Mouse (Mus musculus) layer of hippocampus, postnatal 25 days (tissue): Measurements from ENCODE around the gene Sgcb. TPM values are rescaled to one million over a fixed set of nuclear protein-coding genes. Genes with fewer than 3 reads are reported as not detected.
"Not testable (repeated sequence)": the region's sequence is repeated elsewhere in the genome, so short reads cannot be mapped to it uniquely, and the experiment has no call there.

Source experiments
- DNase-seq, 2 experiments: peaks; one replicate each; pipeline ENCODE4 v3.0.0; 2022; ENCODE audit warnings: mixed read lengths in 2 of 2, low spot score in 1 of 2; ENCODE audit errors: extremely low spot score in 1 of 2
- total RNA-seq, 2 experiments: library from RNA; stranded (reverse); gene quantifications; 2 replicates each; pipeline ENCODE4 v1.2.3; 2021

Sgcb gene
- total RNA-seq, 2 experiments from 2014 or later: 50.6 to 52.1 TPM

- DNase-seq: peak in 1 of 2 experiments; percentile 22
Observed at GRCm38 (mm10) chr5:73585212-73586115, 62.1 kb downstream of the Sgcb start.

- DNase-seq: not testable (repeated sequence)
Observed at GRCm38 (mm10) chr5:73584011-73584410, 63.6 kb downstream of the Sgcb start.

Other genes starting within 250 kb of the Sgcb start
- 1 to 10 TPM in 1 of 2 experiments, under 1 TPM in 1; 0.62 to 1.3 TPM for gene Cwh43, start 241.7 kb downstream of the Sgcb start, total RNA-seq
- gene Dcun1d4, start 166.8 kb downstream of the Sgcb start, total RNA-seq: 100 to 1,000 TPM; 114 to 122 TPM
- under 1 TPM in 1 of 2 experiments, not detected in 1; 0.07 TPM for gene Lrrc66, start 15.3 kb downstream of the Sgcb start, total RNA-seq
- gene Spata18, start 3.6 kb upstream of the Sgcb start, total RNA-seq: under 1 TPM; 0.76 to 0.89 TPM